Mouse (Mus musculus) kidney, adult 18-20 months (tissue): ENCODE results near the gene Cish.

Source experiments
- DNase-seq: peaks from one replicate; pipeline ENCODE4 v3.0.0; 2021

Gene Cish

DNA sequence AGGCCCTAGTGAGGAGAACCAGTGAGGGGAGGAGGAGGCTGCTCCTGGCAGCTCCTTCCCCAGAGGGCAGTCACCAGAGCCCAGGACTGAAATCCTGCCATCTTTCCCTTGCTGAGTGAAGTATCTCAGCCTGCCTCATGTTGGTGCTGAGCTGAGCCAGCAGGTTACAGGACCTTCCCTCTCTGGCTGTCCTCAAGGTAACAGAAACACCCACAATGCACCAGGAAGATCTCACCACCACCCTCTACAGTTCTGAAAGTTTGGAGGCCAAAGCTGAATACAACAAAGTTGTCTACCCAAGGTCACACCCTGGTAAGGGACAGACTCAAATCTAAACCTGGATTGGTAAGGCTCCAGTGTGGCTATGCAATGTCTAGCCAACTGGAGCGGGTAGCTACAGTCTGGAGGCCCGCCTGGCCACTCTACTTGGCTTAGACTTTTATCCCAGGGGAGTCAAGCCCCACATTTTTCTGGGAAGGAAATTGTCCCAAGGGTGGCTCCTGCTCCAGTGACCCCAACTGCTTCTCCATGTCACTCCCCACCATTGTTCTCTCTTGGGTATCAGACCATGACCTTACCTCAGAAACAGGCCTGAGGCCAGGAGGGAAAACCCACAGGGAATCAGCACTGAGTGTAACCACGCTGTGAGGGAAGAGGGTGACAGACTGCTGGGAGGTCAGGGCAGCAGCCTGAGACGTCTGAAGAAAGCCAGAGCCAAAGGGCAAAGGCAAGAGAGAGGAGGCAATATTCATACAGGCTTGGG, 29.2 kb downstream of the Cish start:
- DNase-seq = peak; percentile 57

DNA sequence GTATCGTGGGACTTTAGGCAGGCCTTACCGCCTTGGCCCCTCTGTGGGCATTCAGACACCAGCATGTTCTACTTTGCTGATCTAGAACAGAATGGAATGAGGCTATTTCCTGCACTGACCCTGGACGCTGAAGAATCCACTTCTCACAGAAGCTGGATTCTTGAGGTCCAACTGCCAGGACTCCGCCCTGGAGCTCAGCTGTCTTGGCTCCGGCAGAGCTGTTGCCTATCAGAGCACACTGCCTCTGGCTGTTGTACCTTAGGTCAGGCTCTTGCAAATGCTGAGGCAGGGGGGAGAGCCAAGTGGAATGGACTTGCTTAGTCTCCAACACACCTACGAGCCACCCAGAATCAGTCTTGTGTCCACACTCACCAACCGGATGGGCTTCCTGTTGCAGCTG, 30.1 kb downstream of the Cish start:
- DNase-seq = peak; percentile 60

GRCm38 (mm10) chr9:107327879-107328620, 32.2 kb downstream of the Cish start:
- DNase-seq = no peak

DNA sequence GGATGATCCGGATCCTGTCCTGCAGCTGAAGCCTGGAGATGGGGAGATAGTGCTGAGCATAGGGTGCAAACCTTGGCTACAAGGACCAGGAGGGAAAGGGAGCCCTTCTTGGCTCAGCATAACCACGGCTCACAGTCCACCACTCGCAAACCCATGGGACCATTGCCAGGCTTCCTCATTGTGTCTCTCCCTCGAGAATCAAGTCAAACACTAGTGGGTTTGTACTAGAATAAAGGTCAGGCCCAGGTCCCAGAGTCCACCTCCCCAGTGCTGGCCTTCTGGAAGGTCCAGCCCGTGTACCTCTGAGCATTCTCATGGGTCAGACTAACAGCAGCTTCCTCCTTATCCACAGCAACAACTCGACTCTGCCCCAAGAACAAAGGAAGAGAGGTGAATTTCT, 35.0 kb downstream of the Cish start:
- DNase-seq = no peak

- DNase-seq = no peak
These were observed 37.9 kb downstream of the Cish start for GRCm38 (mm10) chr9:107333686-107334085.

DNA sequence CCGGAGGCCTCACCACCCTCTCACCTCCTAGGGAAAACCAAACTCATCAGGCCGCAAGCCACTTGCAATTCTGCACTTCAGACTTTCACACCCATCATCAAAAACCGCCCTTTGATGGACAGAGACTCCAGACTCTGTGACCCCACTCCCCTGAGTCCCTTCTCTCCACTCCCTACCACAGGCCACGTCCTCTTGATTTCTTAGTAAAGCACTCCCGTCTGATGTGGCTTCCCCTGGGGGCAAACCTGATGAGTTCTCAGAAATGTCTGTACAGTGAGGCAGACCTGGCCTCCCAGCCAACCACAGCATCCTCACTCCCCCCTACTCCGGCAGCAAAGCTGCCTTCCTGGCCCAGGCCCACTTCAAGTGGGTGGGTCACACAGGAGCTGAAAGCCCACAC, 38.5 kb downstream of the Cish start:
- DNase-seq = no peak

GRCm38 (mm10) chr9:107335046-107335445, 39.2 kb downstream of the Cish start:
- DNase-seq = no peak

DNA sequence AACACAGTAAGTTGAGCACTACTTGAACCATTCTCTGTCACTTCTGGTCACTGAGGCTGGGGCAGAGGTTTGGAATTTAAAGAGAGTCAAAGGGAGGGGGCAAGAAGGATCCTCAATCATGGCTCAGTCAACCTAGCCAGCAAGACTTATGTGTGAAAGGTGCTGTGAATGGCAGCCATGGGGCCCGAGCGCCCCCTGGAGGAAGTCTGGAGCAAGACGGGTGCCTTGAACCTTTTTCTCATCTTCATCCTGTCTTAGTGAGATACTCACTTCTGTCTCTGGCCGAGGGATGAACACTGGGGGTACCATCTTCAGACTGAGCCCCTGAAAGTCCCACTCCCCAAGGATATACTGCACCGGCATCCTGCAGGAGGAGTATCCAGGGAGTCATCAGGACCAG, 40.1 kb downstream of the Cish start:
- DNase-seq = peak; percentile 84

- DNase-seq = no peak
These were observed 40.6 kb downstream of the Cish start for GRCm38 (mm10) chr9:107336386-107336785.

DNA sequence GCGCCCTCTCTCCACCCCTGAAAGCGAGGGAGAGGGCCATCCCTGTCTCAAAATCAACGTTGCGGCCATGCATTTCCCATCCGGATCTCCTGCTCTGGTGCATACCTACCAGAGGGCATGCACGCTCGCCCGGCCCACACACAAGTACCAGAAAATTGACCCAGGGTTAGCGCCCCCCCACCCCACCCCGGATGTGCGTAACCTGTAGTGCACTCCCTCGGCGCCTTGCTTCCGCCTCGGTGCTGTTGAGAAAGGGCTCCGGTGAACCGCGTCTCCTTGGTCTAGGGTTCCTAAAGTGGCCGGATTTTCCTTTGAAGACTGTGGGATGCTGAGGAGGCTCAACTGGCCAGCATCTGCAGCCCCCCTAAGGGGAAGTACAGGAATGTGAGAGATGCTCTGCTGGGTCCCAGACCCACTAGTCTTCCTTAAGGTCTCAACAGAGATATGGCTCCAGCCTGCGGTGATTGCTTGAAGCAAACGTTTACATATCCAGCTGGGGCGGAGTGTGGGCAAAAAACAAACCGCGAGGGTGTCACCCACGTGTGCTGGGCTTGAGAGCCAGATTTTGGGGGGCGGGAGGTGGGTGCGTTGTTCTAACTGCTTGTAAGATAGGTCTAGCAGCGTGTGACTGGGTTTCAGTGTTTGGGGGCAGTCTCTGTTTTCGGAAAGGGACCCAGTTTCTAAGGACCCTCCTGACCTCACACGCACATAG, 42.5 kb downstream of the Cish start, which contains the start of gene Hemk1:
Hemk1 (minus strand) TSS at position 179 of the 712 bp plus-strand sequence.
- DNase-seq = peak; percentile 80

DNA sequence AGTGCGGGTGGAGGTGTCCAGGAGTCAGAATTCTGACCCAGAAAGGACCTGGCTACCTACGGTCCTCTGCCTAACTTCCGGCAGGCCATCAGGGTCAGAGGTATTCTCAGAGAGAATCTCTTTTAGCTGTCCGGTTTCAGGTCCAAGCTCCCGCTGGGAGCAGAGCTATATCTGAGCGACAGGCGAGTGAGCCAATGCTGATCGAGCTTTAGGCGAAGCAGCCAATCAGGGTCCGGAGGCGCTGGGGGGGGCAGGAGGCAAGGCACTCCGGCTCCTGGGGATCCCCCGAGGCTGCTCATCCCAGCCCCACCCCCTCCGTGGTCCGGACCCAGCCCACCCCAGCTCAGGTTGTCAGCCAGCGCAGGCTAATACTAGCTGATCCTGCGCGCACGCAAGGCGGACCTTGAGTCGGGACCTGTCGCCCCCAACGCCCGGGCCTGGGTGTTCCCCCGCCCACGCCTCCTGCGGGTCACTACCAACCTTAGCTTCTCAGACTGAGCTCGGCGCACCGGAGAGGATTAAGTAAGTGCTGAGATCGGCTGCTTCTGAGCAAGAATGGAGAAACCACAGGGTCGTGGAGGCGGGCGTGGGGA, 44.5 kb downstream of the Cish start, which contains the start of gene 6430571L13Rik:
6430571L13Rik (plus strand) TSS at position 336 of the 593 bp plus-strand sequence.
- peak; percentile 95 for DNase-seq

GRCm38 (mm10) chr9:107340911-107341645, 45.3 kb downstream of the Cish start:
- no peak for DNase-seq

DNA sequence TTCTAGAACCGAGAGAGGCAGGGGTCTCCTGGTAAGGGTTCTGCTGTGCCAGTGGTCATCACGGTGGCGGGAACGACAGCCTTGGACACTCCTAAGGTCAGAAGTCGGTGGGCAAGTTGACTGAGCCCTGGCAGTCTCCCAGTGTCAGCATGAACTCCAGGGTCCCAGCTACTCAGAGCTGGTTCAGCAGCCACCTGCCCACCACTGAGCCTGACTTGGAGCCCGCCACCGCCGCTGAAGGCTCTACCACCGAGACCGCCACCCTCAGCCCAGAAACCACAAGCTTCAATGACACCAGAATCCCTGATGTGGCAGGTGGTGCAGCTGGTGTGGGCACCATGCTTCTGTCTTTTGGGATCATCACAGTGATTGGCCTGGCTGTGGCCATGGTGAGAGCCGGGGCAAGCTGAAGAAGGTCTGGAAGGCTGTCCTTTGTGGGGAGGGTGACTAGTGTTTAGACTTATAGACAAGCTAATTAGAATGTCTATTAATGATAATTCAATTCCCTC, 46.4 kb downstream of the Cish start:
- no peak for DNase-seq

DNA sequence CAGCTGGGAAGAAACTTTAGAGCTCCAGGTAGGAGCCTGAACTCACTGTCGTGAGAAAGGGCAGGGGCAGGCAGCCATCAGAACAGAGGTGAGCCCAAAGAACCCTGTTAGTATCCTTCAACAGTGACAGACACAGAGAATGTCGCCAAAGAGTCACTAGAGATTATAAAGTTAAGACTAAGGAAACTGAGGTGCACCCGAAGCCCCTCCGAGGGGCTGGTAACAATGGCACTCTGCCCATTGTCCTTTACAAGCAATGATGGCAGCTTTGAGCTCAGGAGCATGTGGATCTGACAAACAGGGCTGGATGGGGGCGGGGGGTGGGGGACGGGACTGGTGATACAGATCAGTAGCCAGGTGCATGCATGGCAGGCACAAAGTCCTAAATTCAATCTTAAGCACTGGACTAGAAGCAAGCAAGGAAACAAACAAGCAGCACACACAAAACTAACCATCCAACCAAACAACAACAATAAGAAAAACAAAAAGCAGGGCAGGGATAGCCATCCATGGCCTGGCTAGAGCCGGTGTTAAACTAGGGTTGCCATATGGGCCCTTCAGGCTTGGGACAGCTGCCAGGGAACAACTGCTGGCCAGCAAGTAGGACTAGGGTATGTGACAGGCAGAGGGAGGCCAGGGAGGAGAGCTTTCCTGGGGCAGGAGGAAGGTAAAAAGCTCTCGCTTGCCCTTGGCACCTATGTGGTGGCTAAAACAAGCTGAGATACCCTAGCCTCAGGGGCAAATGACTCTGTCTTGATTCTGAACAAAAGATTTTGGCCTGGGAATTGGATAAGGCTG, 47.5 kb downstream of the Cish start:
- peak; percentile 53 for DNase-seq

GRCm38 (mm10) chr9:107344027-107344426, 48.2 kb downstream of the Cish start:
- DNase-seq = no peak

DNA sequence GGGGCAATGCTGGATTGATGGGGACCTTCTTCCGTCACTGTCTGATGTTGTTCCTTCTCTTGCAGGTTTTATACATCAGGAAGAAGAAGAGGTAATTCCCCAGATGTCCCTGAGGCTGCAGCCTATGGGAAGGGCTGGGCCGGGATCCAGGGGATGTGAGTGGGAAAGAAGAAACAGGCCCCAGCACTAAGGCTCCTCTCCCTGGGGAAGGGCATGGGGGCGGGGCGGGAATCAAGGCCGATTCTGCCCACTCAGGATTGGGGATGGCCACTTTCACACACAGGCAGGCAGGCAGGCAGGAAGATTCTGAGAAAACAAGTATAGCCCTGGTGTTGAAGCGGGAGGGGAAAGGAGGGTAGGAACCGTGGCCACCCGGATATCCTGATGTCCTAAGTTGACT, 50.3 kb downstream of the Cish start:
- no peak for DNase-seq

GRCm38 (mm10) chr9:107347586-107348183, 51.9 kb downstream of the Cish start:
- DNase-seq = no peak

- DNase-seq = no peak
These were observed 53.5 kb downstream of the Cish start for GRCm38 (mm10) chr9:107349321-107349720.
